Mouse (Mus musculus) spleen, embryonic (tissue): ENCODE results near the gene Stard3nl.

Experiments
- CTCF ChIA-PET: fragments of 350-600 bp; sonication (Branson Sonifier 250); formaldehyde crosslinking; loops from one replicate; lab custom pipeline; 2022; lab: Charles Lee

Stard3nl gene

GRCm38 (mm10) chr13:19395688-19396354 lies at the start of gene Stard3nl:
Gene Stard3nl, minus strand, starts transcription at chr13:19395795.
- CTCF ChIA-PET = interaction anchor here (0.7 kb wide), 1 partner anchor 845 kb away, joined by 4 read pairs; no protein-coding TSS in a partner anchor

- CTCF ChIA-PET = interaction anchor here (1.0 to 1.4 kb wide), 3 partner anchors 44 to 101 kb away, joined by 3 to 5 read pairs (median 3); no protein-coding TSS in a partner anchor
These were observed 42.4 kb upstream of the Stard3nl start for GRCm38 (mm10) chr13:19438040-19438439.

GRCm38 (mm10) chr13:19429812-19430370 lies 34.3 kb upstream of the Stard3nl start:
- CTCF ChIA-PET = no interaction called here

GRCm38 (mm10) chr13:19428076-19428475 lies 32.5 kb upstream of the Stard3nl start:
- CTCF ChIA-PET = no interaction called here

GRCm38 (mm10) chr13:19424563-19424962 lies 29.0 kb upstream of the Stard3nl start:
- CTCF ChIA-PET = no interaction called here

- CTCF ChIA-PET = no interaction called here
These were observed 26.9 kb upstream of the Stard3nl start for GRCm38 (mm10) chr13:19422521-19422920.

- CTCF ChIA-PET = interaction anchor here (0.7 to 0.9 kb wide), 2 partner anchors 52 to 55 kb away, joined by 3 to 7 read pairs; no protein-coding TSS in a partner anchor
These were observed 22.4 kb upstream of the Stard3nl start for GRCm38 (mm10) chr13:19417885-19418521.

- CTCF ChIA-PET = no interaction called here
These were observed 20.4 kb upstream of the Stard3nl start for GRCm38 (mm10) chr13:19415894-19416531.

GRCm38 (mm10) chr13:19415337-19415736 lies 19.7 kb upstream of the Stard3nl start:
- CTCF ChIA-PET = no interaction called here

GRCm38 (mm10) chr13:19412334-19412939 lies 16.8 kb upstream of the Stard3nl start:
- CTCF ChIA-PET = interaction anchor here (1.0 kb wide), 1 partner anchor 48 kb away, joined by 3 read pairs; no protein-coding TSS in a partner anchor

GRCm38 (mm10) chr13:19411886-19412285 lies 16.3 kb upstream of the Stard3nl start:
- CTCF ChIA-PET = interaction anchor here (1.0 kb wide), 1 partner anchor 47 kb away, joined by 3 read pairs; no protein-coding TSS in a partner anchor

GRCm38 (mm10) chr13:19410694-19411093 lies 15.1 kb upstream of the Stard3nl start:
- CTCF ChIA-PET = no interaction called here

GRCm38 (mm10) chr13:19407953-19408352 lies 12.4 kb upstream of the Stard3nl start:
- CTCF ChIA-PET = interaction anchor here (0.6 kb wide), 1 partner anchor 14 kb away, joined by 3 read pairs; no protein-coding TSS in a partner anchor

- CTCF ChIA-PET = interaction anchor here (0.6 to 0.7 kb wide), 2 partner anchors 56 to 968 kb away, joined by 3 read pairs; no protein-coding TSS in a partner anchor
These were observed 9.0 kb upstream of the Stard3nl start for GRCm38 (mm10) chr13:19404623-19405022.

GRCm38 (mm10) chr13:19394798-19395687 lies 552 bp downstream of the Stard3nl start:
- CTCF ChIA-PET = interaction anchor here (0.7 kb wide), 1 partner anchor 846 kb away, joined by 4 read pairs; no protein-coding TSS in a partner anchor

- CTCF ChIA-PET = interaction anchor here (0.8 kb wide), 1 partner anchor 44 kb away, joined by 3 read pairs; no protein-coding TSS in a partner anchor
These were observed 1.4 kb downstream of the Stard3nl start for GRCm38 (mm10) chr13:19394171-19394570.

GRCm38 (mm10) chr13:19393731-19394130 lies 1.9 kb downstream of the Stard3nl start:
- CTCF ChIA-PET = interaction anchor here (0.8 kb wide), 1 partner anchor 44 kb away, joined by 3 read pairs; no protein-coding TSS in a partner anchor

GRCm38 (mm10) chr13:19391608-19392007 lies 4.0 kb downstream of the Stard3nl start:
- CTCF ChIA-PET = no interaction called here

- CTCF ChIA-PET = interaction anchor here (1.2 kb wide), 1 partner anchor 25 kb away, joined by 14 read pairs; no protein-coding TSS in a partner anchor
These were observed 5.3 kb downstream of the Stard3nl start for GRCm38 (mm10) chr13:19390296-19390695.

- CTCF ChIA-PET = interaction anchor here (1.2 kb wide), 1 partner anchor 24 kb away, joined by 14 read pairs; no protein-coding TSS in a partner anchor
These were observed 5.7 kb downstream of the Stard3nl start for GRCm38 (mm10) chr13:19389896-19390295.
